Mouse (Mus musculus) stomach, embryonic 16.5 days (tissue): Measurements from ENCODE around the gene Slc39a11. TPM values are rescaled to one million over a fixed set of nuclear protein-coding genes. Genes with fewer than 3 reads are reported as not detected.

ENCODE experiments used
- ATAC-seq: fragments of 200-750 bp; cut with Nextera tagmentation; 2 replicates; pipeline ENCODE4 v1.8.0; 2017; ENCODE audit warnings: moderate number of reproducible peaks, moderate TSS enrichment; ENCODE audit not compliant: insufficient read depth, low FRiP score
- H3K27ac ChIP-seq: fragments of 300-500 bp; sonication (generic); 2 replicates; pipeline ENCODE4 v1.5.1; 2014; ENCODE audit warnings: low read length
- H3K27me3 ChIP-seq: fragments of 300-500 bp; sonication (generic); 2 replicates; pipeline ENCODE4 v1.6.1; 2014; ENCODE audit warnings: low read length, control low read depth, mixed read lengths; ENCODE audit not compliant: control insufficient read depth, insufficient read depth
- H3K36me3 ChIP-seq: fragments of 300-500 bp; sonication (generic); 2 replicates; pipeline ENCODE4 v1.6.1; 2014; ENCODE audit warnings: low read length; ENCODE audit not compliant: control insufficient read depth, insufficient read depth
- H3K4me1 ChIP-seq: fragments of 300-500 bp; sonication (generic); 2 replicates; pipeline ENCODE4 v1.6.1; 2014; ENCODE audit warnings: low read length, control low read depth, mixed read lengths; ENCODE audit not compliant: control insufficient read depth, insufficient read depth
- H3K4me2 ChIP-seq: fragments of 300-500 bp; sonication (generic); 2 replicates; pipeline ENCODE4 v1.6.1; 2014; ENCODE audit warnings: low read depth, low read length, mixed read lengths
- H3K4me3 ChIP-seq: fragments of 300-500 bp; sonication (generic); replicated peaks from 2 replicates; pipeline ENCODE4 v1.5.1; 2014; ENCODE audit warnings: mild to moderate bottlenecking, low read length
- H3K9ac ChIP-seq: fragments of 300-500 bp; sonication (generic); 2 replicates; pipeline ENCODE4 v1.6.1; 2014; ENCODE audit warnings: low read length
- H3K9me3 ChIP-seq: fragments of 300-500 bp; sonication (generic); replicated peaks from 2 replicates; pipeline ENCODE4 v1.6.1; 2016; ENCODE audit warnings: low read length, control low read depth; ENCODE audit not compliant: control insufficient read depth
- WGBS: fragments of 180-500 bp; shearing (Covaris S2); extraction: QIAGEN DNeasy Blood & Tissue Kit; methylation state at CpG from one replicate; pipeline ENCODE4 v1.1.7; 2014; 5-methylcytosine and 5-hydroxymethylcytosine counted together
- polyA plus RNA-seq: library from polyadenylated mRNA; unstranded; fragments of >200 nt; fragmentation: Nextera tagmentation; extraction: Ambion mirVana; gene quantifications from 2 replicates; pipeline ENCODE4 v1.2.1, GENCODE M21; 2015

The Slc39a11 gene
- polyA plus RNA-seq, 1 experiment from 2014 or later: 47.9 TPM

DNA sequence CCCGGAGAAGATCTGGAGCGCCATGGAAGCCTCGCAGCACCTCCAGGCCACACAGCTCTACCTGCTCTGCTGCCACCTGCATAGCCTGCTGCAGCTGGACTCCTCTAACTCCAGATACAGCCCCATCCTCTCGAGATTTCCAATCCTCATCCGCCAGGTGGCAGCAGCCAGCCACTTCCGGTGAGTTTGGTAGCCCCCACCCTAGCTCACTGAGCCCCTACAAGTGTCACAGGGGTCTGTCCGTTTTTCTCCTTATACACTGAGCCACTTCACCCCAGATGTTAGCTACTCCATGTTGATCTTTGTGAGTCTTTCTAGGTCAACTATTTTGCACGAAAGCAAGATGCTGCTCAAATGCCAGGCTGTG, 2.0 kb upstream of the Slc39a11 start:
- 41% methylated on average over 8 of the region's 8 CpGs for WGBS
- no peak overlapping the region for H3K4me3 ChIP-seq
- no peaks in the 10 kb centered on the region for H3K9me3 ChIP-seq
- peaks cover 13% of the 10 kb centered on the region for H3K36me3 ChIP-seq
- H3K4me2 ChIP-seq: no peak overlapping the region
- peak; percentile 9; the same call in 1 of the 2 replicates for ATAC-seq
- H3K27me3 ChIP-seq: no peaks in the 10 kb centered on the region
- H3K4me1 ChIP-seq: peaks cover 13% of the 10 kb centered on the region
- no peak overlapping the region for H3K27ac ChIP-seq
- no peak overlapping the region for H3K9ac ChIP-seq

DNA sequence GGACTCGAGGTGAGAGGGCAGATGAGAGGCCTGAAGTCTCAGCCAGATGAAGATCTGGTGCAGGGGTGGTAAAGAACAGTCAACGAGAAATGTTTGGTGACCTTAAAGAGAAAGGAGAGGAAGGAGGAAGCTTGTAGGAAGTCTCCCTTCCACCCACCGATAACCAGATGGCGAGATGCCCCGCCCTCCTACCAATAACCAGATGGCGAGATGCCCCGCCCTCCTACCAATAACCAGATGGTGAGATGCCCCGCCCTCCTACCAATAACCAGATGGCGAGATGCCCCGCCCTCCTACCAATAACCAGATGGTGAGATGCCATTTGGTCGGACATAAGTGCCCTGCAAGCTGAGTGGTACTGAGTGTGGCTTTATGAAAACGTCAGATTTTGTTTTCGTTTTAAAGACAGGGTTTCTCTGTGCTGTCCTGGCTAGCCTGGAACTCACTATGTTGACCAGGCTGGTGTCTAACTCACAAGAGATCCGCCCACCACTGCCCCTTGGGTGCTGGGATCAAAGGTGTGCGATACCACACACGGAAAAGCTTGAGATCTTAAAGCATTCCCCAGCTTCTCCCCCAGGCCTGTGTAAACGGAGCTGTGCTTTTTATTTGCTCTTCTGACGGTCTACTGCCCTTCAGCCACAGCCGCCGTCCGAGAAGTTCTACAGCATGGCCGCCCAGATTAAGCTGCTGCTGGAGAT, 1.5 kb upstream of the Slc39a11 start:
- Histone ChIP-seq H3K27ac (no peak overlapping the region; the same call in 1 of the 2 replicates), H3K4me2 (no peak overlapping the region), H3K36me3 (peaks cover 10% of the 10 kb centered on the region; the same call in 1 of the 2 replicates), H3K9me3 (no peaks in the 10 kb centered on the region), H3K4me3 (no peak overlapping the region), H3K27me3 (no peaks in the 10 kb centered on the region), H3K9ac (no peak overlapping the region), H3K4me1 (peaks cover 13% of the 10 kb centered on the region)
- 63% methylated on average over 22 of the region's 22 CpGs for WGBS
- ATAC-seq: peak; percentile 16; the same call in 1 of the 2 replicates

DNA sequence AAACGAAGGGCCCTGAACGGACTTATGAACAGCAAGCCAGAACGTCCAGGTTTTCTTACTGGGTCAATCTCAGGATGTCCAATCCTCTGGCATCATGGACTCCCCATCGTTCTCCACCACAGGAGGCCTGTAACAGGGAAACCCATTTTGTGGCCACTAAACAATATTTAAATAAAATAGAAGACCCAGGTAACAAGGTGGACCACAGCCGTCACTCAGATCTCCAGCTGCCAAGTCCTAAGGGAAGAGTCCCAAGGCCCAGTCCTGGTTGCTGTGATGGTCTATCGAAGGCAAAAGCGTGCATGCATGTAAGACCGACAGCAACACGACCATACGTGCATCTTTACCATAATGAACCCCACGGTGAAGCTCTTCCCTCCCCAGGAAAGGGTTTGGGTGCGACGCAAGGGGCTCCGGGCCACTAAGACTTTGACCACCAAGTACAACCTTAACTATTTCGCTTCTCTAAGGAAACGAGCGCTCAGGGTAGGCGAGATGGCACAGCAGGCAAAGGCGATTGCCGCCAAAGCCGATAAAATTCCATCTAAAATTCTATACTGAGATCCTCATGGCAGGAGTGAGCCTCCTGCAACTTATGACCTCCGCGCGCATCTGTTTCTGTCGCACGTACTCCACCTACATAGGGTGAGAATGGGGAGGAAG, 1.1 kb downstream of the Slc39a11 start, which contains the start of gene Cog1:
Gene Cog1, plus strand, starts transcription at position 480 of the 663 bp plus-strand sequence.
- H3K9ac ChIP-seq: peak within 1 kb of the TSS; percentile 95
- peak within 1 kb of the TSS; percentile 85 for H3K4me2 ChIP-seq
- H3K9me3 ChIP-seq: no peaks in the 10 kb centered on the region
- H3K4me3 ChIP-seq: peak within 1 kb of the TSS; percentile 85
- 41% methylated on average over 26 of the region's 26 CpGs for WGBS
- ATAC-seq: no peak
- H3K4me1 ChIP-seq: peaks cover 13% of the 10 kb centered on the region
- H3K27ac ChIP-seq: peak within 1 kb of the TSS; percentile 85
- H3K36me3 ChIP-seq: peaks cover 7% of the 10 kb centered on the region; the same call in 1 of the 2 replicates
- H3K27me3 ChIP-seq: no peaks in the 10 kb centered on the region

DNA sequence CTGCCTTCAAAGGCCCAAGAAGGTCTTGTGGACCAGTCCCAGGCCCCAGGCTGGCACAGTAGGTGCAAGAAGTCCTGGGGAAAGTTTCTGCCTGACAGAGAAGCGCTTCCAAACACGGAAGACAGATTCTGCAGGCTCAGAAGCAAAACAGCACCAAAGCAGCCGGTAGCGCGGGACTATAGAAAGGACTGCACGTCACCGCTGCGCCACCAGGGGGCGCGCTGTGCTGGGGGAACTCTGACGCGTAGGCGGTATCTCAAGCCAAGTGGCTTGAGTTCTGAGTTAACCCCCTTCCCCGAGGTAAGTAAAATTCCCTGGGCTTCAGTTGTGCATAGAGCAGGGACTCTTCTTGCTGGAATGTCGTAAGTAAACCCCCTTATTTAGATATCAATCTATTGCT, 1.7 kb downstream of the Slc39a11 start:
- Histone ChIP-seq H3K27ac (no peak overlapping the region), H3K4me1 (peaks cover 13% of the 10 kb centered on the region), H3K4me3 (no peak overlapping the region), H3K9me3 (no peaks in the 10 kb centered on the region), H3K36me3 (peaks cover 3% of the 10 kb centered on the region; the same call in 1 of the 2 replicates), H3K27me3 (no peaks in the 10 kb centered on the region), H3K4me2 (no peak overlapping the region; the same call in 1 of the 2 replicates), H3K9ac (0 out of 2 replicates have a peak overlapping the region, but pooled peaks have one; percentile 33)
- 2% methylated on average over 15 of the region's 15 CpGs for WGBS
- ATAC-seq: no peak

DNA sequence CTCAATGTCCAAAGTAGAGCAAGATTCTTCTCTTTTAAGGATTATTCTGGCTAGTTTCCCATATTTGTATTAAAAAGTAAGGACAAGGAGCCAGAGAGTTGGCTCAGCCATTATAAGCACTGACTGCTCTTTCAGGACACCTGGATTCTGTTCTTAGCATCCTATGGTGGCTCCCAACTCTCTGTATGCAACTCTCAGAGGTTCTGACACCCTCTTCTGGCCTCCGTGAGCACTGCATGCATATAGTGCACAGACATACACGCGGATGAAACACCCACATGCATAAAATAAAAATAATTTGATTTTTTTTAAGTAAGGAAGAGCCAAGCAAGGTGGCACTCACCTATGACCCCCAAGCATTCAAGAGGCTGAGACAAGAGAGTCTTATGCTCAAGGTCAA, 4.7 kb downstream of the Slc39a11 start:
- no peaks in the 10 kb centered on the region for H3K36me3 ChIP-seq
- WGBS: 88% methylated on average over 3 of the region's 3 CpGs
- no peak overlapping the region for H3K4me2 ChIP-seq
- no peak overlapping the region for H3K27ac ChIP-seq
- H3K9me3 ChIP-seq: no peaks in the 10 kb centered on the region
- ATAC-seq: no peak
- H3K27me3 ChIP-seq: no peaks in the 10 kb centered on the region
- peaks cover 4% of the 10 kb centered on the region for H3K4me1 ChIP-seq
- no peak overlapping the region for H3K9ac ChIP-seq
- H3K4me3 ChIP-seq: no peak overlapping the region

DNA sequence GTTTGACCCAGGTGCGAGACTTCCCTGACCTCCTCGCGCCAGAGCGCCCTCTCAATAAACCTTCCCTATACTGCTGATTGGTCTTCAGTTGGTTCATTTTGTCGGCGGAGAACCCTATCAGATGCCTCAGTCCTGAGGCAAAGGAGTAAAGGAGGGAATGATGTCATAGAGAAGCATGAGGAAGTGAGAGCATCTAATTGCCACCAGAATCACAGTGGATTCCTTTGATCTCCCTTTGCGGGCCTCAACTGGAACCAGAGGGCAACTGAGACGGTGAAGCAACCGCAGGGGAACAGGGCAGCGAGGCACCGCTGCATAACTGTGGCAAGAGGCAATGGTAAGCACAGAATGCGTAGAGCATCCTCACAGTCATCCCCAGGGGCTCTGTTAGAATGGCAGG, 11.2 kb downstream of the Slc39a11 start:
- Histone ChIP-seq H3K27me3 (no peaks in the 10 kb centered on the region), H3K36me3 (no peaks in the 10 kb centered on the region), H3K4me2 (no peak overlapping the region), H3K27ac (no peak overlapping the region), H3K9ac (no peak overlapping the region), H3K4me3 (no peak overlapping the region), H3K4me1 (no peaks in the 10 kb centered on the region), H3K9me3 (peaks cover 7% of the 10 kb centered on the region)
- ATAC-seq: no peak
- WGBS: 89% methylated on average over 12 of the region's 12 CpGs

DNA sequence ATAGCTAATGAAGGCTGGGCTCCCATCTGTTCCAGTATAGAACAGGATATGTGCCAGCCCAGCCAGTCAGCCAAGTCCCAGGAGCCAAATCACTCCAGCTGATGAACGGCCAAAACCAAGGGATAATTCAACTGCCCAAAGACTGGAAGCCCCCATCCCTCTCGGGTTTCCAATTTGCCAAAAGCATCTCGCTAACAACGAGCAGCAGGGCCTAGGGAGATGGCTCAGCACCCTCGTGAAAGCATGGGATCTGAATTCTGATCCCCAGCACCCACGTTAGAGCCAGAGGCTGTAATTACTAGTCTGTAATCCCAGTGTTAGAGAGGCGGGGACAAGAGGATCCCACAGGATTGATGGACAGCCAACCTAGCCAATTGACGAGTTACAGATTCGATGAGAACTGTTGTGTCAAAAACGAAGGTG, 15.2 kb downstream of the Slc39a11 start:
- 72% methylated on average over 10 of the region's 10 CpGs for WGBS

DNA sequence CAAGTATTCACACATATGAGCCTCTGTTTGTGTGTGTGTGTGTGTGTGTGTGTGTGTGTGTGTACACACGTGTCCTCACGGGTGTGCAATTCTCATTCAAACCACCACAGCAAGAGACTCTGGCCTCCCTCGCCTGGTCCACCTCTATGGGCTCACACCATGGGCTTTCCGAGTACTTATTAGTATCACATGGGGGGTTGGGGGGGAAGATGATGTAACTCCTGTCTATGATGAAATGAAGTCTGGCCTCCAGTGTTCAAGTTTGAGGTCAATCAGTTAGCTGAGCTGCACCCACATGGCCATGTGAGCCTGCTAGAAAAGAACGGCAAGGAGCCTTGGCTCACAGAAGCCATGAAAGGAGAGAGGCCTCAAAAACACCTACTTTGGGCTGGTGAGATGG, 16.5 kb downstream of the Slc39a11 start:
- 93% methylated on average over 5 of the region's 5 CpGs for WGBS
- no peaks in the 10 kb centered on the region for H3K4me1 ChIP-seq
- H3K27ac ChIP-seq: no peak overlapping the region
- H3K4me3 ChIP-seq: no peak overlapping the region
- peaks cover 5% of the 10 kb centered on the region; the same call in 1 of the 2 replicates for H3K9me3 ChIP-seq
- no peak overlapping the region for H3K4me2 ChIP-seq
- no peak overlapping the region for H3K9ac ChIP-seq
- no peaks in the 10 kb centered on the region for H3K27me3 ChIP-seq
- no peak for ATAC-seq
- no peaks in the 10 kb centered on the region for H3K36me3 ChIP-seq

More for the DNA sequence above, 15.2 kb downstream of the Slc39a11 start:
- no peaks in the 10 kb centered on the region for H3K36me3 ChIP-seq
- H3K4me3 ChIP-seq: no peak overlapping the region
- H3K4me2 ChIP-seq: no peak overlapping the region
- no peaks in the 10 kb centered on the region for H3K27me3 ChIP-seq
- no peak overlapping the region for H3K9ac ChIP-seq
- no peak for ATAC-seq
- H3K27ac ChIP-seq: no peak overlapping the region
- no peaks in the 10 kb centered on the region for H3K4me1 ChIP-seq
- H3K9me3 ChIP-seq: peaks cover 7% of the 10 kb centered on the region

DNA sequence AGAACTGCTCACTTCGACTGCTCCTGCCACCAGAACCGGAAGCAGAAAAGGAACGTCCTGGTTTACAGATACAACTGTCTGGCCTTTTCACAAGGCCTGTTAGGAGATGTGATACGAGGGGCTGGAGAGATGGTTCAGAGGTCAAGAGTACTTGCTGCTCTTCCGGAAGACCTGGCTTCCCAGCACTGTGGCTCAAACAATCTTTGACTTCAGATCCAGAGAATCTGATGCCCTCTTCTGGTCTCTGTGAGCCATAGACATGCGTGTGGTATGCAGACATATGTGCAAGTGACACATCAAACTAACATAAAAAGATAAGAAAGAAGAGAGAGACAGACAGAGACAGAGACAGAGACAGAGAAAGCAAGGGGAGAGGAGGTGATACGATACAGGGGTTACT, 17.6 kb downstream of the Slc39a11 start:
- 0 out of 2 replicates have a peak overlapping the region, but pooled peaks have one; percentile 18 for H3K27ac ChIP-seq
- no peaks in the 10 kb centered on the region for H3K36me3 ChIP-seq
- no peaks in the 10 kb centered on the region for H3K27me3 ChIP-seq
- ATAC-seq: no peak
- H3K4me2 ChIP-seq: peak overlapping the region; percentile 25
- 65% methylated on average over 7 of the region's 7 CpGs for whole genome bisulfite sequencing
- H3K9me3 ChIP-seq: no peaks in the 10 kb centered on the region
- H3K4me1 ChIP-seq: no peaks in the 10 kb centered on the region
- no peak overlapping the region for H3K4me3 ChIP-seq
- no peak overlapping the region for H3K9ac ChIP-seq
